Mouse (Mus musculus) lung, postnatal 0 days (tissue): ENCODE results near the gene Selenov. TPM values are rescaled to one million over a fixed set of nuclear protein-coding genes. Genes with fewer than 3 reads are reported as not detected.

ENCODE experiments used
- ATAC-seq: fragments of 200-750 bp; cut with Nextera tagmentation; 2 replicates; pipeline ENCODE4 v1.8.0; 2017; ENCODE audit warnings: moderate library complexity
- DNase-seq: peaks from one replicate; pipeline ENCODE4 v3.0.0-alpha.2; 2016; ENCODE audit warnings: low spot score
- H3K27ac ChIP-seq: fragments of 300-500 bp; sonication (generic); 2 replicates; pipeline ENCODE4 v1.5.1; 2014; ENCODE audit warnings: antibody characterized with exemption, mild to moderate bottlenecking, low read length, mixed read lengths
- H3K27me3 ChIP-seq: fragments of 300-500 bp; sonication (generic); replicated peaks from 2 replicates; pipeline ENCODE4 v1.6.1; 2014; ENCODE audit warnings: low read length, mixed read lengths; ENCODE audit not compliant: insufficient read depth
- H3K36me3 ChIP-seq: fragments of 300-500 bp; sonication (generic); 2 replicates; pipeline ENCODE4 v1.6.1; 2014; ENCODE audit warnings: low read length, mixed read lengths; ENCODE audit not compliant: insufficient read depth
- H3K4me1 ChIP-seq: fragments of 300-500 bp; sonication (generic); 2 replicates; pipeline ENCODE4 v1.6.1; 2014; ENCODE audit warnings: antibody characterized with exemption, low read depth, low read length, mixed read lengths; ENCODE audit not compliant: insufficient read depth
- H3K4me2 ChIP-seq: fragments of 300-500 bp; sonication (generic); replicated peaks from 2 replicates; pipeline ENCODE4 v1.6.1; 2014; ENCODE audit warnings: low read depth, mild to moderate bottlenecking, low read length, moderate library complexity, mixed read lengths
- H3K4me3 ChIP-seq: fragments of 300-500 bp; sonication (generic); 2 replicates; pipeline ENCODE4 v1.5.1; 2014; ENCODE audit warnings: low read depth, low read length
- H3K9ac ChIP-seq: fragments of 300-500 bp; sonication (generic); replicated peaks from 2 replicates; pipeline ENCODE4 v1.6.1; 2014; ENCODE audit warnings: low read depth, mild to moderate bottlenecking
- H3K9me3 ChIP-seq: fragments of 300-500 bp; sonication (generic); 2 replicates; pipeline ENCODE4 v1.6.1; 2016; ENCODE audit warnings: low read length, mixed read lengths
- CTCF ChIP-seq: IDR thresholded peaks from 2 replicates; pipeline ENCODE4 v1.5.1; 2016; ENCODE audit warnings: antibody characterized with exemption, mild to moderate bottlenecking
- EP300 ChIP-seq: IDR thresholded peaks from 2 replicates; pipeline ENCODE4 v1.6.1; 2016; ENCODE audit warnings: antibody characterized with exemption, mild to moderate bottlenecking, control low read depth
- WGBS: fragments of 180-500 bp; shearing (Covaris S2); extraction: QIAGEN DNeasy Blood & Tissue Kit; methylation state at CpG from one replicate; pipeline ENCODE4 v1.1.7; 2014; 5-methylcytosine and 5-hydroxymethylcytosine counted together
- polyA plus RNA-seq: library from polyadenylated mRNA; unstranded; fragments of >200 nt; fragmentation: Nextera tagmentation; extraction: Ambion mirVana; gene quantifications from 2 replicates; pipeline ENCODE4 v1.2.1, GENCODE M21; 2015

Gene Selenov
- polyA plus RNA-seq, 1 experiment from 2014 or later: 0.10 TPM

- WGBS: 2% methylated on average over 30 of the region's 30 CpGs
- 0 out of 2 replicates have a peak, but pooled peaks cover 5% of the 10 kb centered on the region for H3K36me3 ChIP-seq
- H3K4me3 ChIP-seq: peak within 1 kb of the TSS; percentile 15; the same call in 1 of the 2 replicates
- peak within 1 kb of the TSS; percentile 27 for H3K4me2 ChIP-seq
- no peak within 1 kb of the TSS for H3K27ac ChIP-seq
- no peak within 1 kb of the TSS for H3K9ac ChIP-seq
- DNase-seq (peak; percentile 61), ATAC-seq (peak; percentile 58)
- H3K9me3 ChIP-seq: no peaks in the 10 kb centered on the region
- H3K4me1 ChIP-seq: no peaks in the 10 kb centered on the region; the same call in 1 of the 2 replicates
- TF ChIP-seq CTCF: peak; percentile 74
- no peak for TF ChIP-seq EP300
- peaks cover 30% of the 10 kb centered on the region; the same call in 1 of the 2 replicates for H3K27me3 ChIP-seq
These were observed 10.8 kb upstream of the Selenov start, which contains the start of gene Dll3 for GRCm38 (mm10) chr7:28301616-28302433. TSS of gene Dll3 (minus strand) at chr7:28302238.

GRCm38 (mm10) chr7:28298837-28299625, 8.0 kb upstream of the Selenov start:
- H3K9me3 ChIP-seq: no peaks in the 10 kb centered on the region
- no peak overlapping the region for H3K9ac ChIP-seq
- TF ChIP-seq EP300: no peak
- TF ChIP-seq CTCF: peak; percentile 80
- H3K27me3 ChIP-seq: peaks cover 42% of the 10 kb centered on the region; the same call in 1 of the 2 replicates
- no peak overlapping the region for H3K27ac ChIP-seq
- no peak overlapping the region for H3K4me3 ChIP-seq
- no peak overlapping the region for H3K4me2 ChIP-seq
- DNase-seq (peak; percentile 83), ATAC-seq (no peak)
- no peaks in the 10 kb centered on the region; the same call in 1 of the 2 replicates for H3K4me1 ChIP-seq
- WGBS: 27% methylated on average over 43 of the region's 43 CpGs
- H3K36me3 ChIP-seq: no peaks in the 10 kb centered on the region

GRCm38 (mm10) chr7:28294481-28294880, 3.5 kb upstream of the Selenov start:
- TF ChIP-seq CTCF (no peak), EP300 (no peak)
- Histone ChIP-seq H3K9ac (no peak overlapping the region), H3K4me3 (peak overlapping the region; percentile 38), H3K27me3 (peaks cover 47% of the 10 kb centered on the region), H3K36me3 (no peaks in the 10 kb centered on the region), H3K4me1 (no peaks in the 10 kb centered on the region; the same call in 1 of the 2 replicates), H3K4me2 (peak overlapping the region; percentile 57), H3K9me3 (no peaks in the 10 kb centered on the region), H3K27ac (no peak overlapping the region)
- WGBS: 8% methylated on average over 56 of the region's 63 CpGs
- peak; percentile 63 for ATAC-seq
- DNase-seq: peak; percentile 49

- DNase-seq: no peak
- Histone ChIP-seq H3K4me3 (peak overlapping the region; percentile 21; the same call in 1 of the 2 replicates), H3K9ac (no peak overlapping the region), H3K4me1 (no peaks in the 10 kb centered on the region), H3K27me3 (peaks cover 40% of the 10 kb centered on the region), H3K27ac (no peak overlapping the region), H3K9me3 (no peaks in the 10 kb centered on the region), H3K4me2 (peak overlapping the region; percentile 50), H3K36me3 (no peaks in the 10 kb centered on the region)
- 1% methylated on average over 16 of the region's 18 CpGs for WGBS
- TF ChIP-seq CTCF (peak; percentile 29; the same call in 1 of the 2 replicates), EP300 (no peak)
- 0 out of 2 replicates have a peak, but pooled peaks have one; percentile 17 for ATAC-seq
These were observed 821 bp downstream of the Selenov start for GRCm38 (mm10) chr7:28290165-28290564.

- ATAC-seq (no peak), DNase-seq (no peak)
- no peaks in the 10 kb centered on the region for H3K36me3 ChIP-seq
- no peaks in the 10 kb centered on the region for H3K9me3 ChIP-seq
- H3K4me2 ChIP-seq: no peak overlapping the region
- H3K9ac ChIP-seq: no peak overlapping the region
- H3K4me3 ChIP-seq: no peak overlapping the region
- H3K27ac ChIP-seq: no peak overlapping the region
- no peaks in the 10 kb centered on the region for H3K4me1 ChIP-seq
- TF ChIP-seq CTCF (no peak), EP300 (no peak)
- 73% methylated on average over 7 of the region's 7 CpGs for WGBS
- no peaks in the 10 kb centered on the region for H3K27me3 ChIP-seq
These were observed 10.4 kb downstream of the Selenov start for GRCm38 (mm10) chr7:28280630-28281029.

- WGBS: 77% methylated on average over 7 of the region's 7 CpGs
- peak; percentile 15; the same call in 1 of the 2 replicates for ATAC-seq
These were observed 12.7 kb downstream of the Selenov start for GRCm38 (mm10) chr7:28278279-28278652.

More at GRCm38 (mm10) chr7:28278279-28278652, 12.7 kb downstream of the Selenov start:
- peak overlapping the region; percentile 67 for H3K4me3 ChIP-seq
- no peaks in the 10 kb centered on the region for H3K27me3 ChIP-seq
- H3K36me3 ChIP-seq: no peaks in the 10 kb centered on the region
- H3K4me2 ChIP-seq: peak overlapping the region; percentile 88
- H3K27ac ChIP-seq: peak overlapping the region; percentile 76; the same call in 1 of the 2 replicates
- no peaks in the 10 kb centered on the region for H3K4me1 ChIP-seq
- H3K9me3 ChIP-seq: no peaks in the 10 kb centered on the region
- TF ChIP-seq CTCF (no peak), EP300 (no peak)
- peak overlapping the region; percentile 83 for H3K9ac ChIP-seq
- DNase-seq: no peak
